Mouse (Mus musculus): ENCODE data around the gene Sypl. TPM values are rescaled to one million over a fixed set of nuclear protein-coding genes. Genes with fewer than 3 reads are reported as not detected.

Gene Sypl
- polyA plus RNA-seq (2015; fragmentation: Nextera tagmentation; extraction: Ambion mirVana), result 162 and 165 TPM in 2 replicates

- Histone ChIP-seq H3K27ac (peak within 1 kb of the TSS; percentile 100), H3K27me3 (replicated peaks) (no peaks in the 10 kb centered on the region), H3K9ac (peak within 1 kb of the TSS; percentile 77), H3K4me1 (peaks cover 8% of the 10 kb centered on the region; the same call in 1 of the 2 replicates), H3K9me3 (no peaks in the 10 kb centered on the region), H3K36me3 (no peaks in the 10 kb centered on the region), H3K4me2 (peak within 1 kb of the TSS; percentile 68), H3K4me3 (replicated peaks) (peak within 1 kb of the TSS; percentile 88)
- under 1% methylated on average over 46 of the region's 52 CpGs for WGBS
- ATAC-seq (ENCODE audit: insufficient read depth, low FRiP score, low read depth), result peak; percentile 99
These were observed at the start of gene Sypl for GRCm38 (mm10) chr12:32953596-32954215. Gene Sypl (plus strand): TSS chr12:32953891.

GRCm38 (mm10) chr12:32909686-32910085, 44.0 kb upstream of the Sypl start:
- H3K9me3 ChIP-seq, result no peaks in the 10 kb centered on the region
- H3K27ac ChIP-seq, result no peak overlapping the region
- H3K4me1 ChIP-seq, result 0 out of 2 replicates have a peak, but pooled peaks cover 4% of the 10 kb centered on the region
- H3K36me3 ChIP-seq, result no peaks in the 10 kb centered on the region
- H3K27me3 ChIP-seq (replicated peaks), result no peaks in the 10 kb centered on the region
- H3K4me2 ChIP-seq, result no peak overlapping the region
- no peak overlapping the region for H3K4me3 ChIP-seq (replicated peaks)
- no peak overlapping the region for H3K9ac ChIP-seq
- 54% methylated on average over 10 of the region's 10 CpGs for WGBS
- ATAC-seq (ENCODE audit: insufficient read depth, low FRiP score, low read depth), result no peak

- Histone ChIP-seq H3K4me1 (0 out of 2 replicates have a peak, but pooled peaks cover 4% of the 10 kb centered on the region), H3K4me2 (peak overlapping the region; percentile 37; the same call in 1 of the 2 replicates), H3K36me3 (no peaks in the 10 kb centered on the region), H3K27me3 (replicated peaks) (no peaks in the 10 kb centered on the region), H3K9me3 (no peaks in the 10 kb centered on the region), H3K9ac (no peak overlapping the region), H3K4me3 (replicated peaks) (no peak overlapping the region), H3K27ac (no peak overlapping the region)
- no peak for ATAC-seq (ENCODE audit: insufficient read depth, low FRiP score, low read depth)
- 11% methylated on average over 11 of the region's 11 CpGs for WGBS
These were observed 43.6 kb upstream of the Sypl start for GRCm38 (mm10) chr12:32910092-32910491.

DNA sequence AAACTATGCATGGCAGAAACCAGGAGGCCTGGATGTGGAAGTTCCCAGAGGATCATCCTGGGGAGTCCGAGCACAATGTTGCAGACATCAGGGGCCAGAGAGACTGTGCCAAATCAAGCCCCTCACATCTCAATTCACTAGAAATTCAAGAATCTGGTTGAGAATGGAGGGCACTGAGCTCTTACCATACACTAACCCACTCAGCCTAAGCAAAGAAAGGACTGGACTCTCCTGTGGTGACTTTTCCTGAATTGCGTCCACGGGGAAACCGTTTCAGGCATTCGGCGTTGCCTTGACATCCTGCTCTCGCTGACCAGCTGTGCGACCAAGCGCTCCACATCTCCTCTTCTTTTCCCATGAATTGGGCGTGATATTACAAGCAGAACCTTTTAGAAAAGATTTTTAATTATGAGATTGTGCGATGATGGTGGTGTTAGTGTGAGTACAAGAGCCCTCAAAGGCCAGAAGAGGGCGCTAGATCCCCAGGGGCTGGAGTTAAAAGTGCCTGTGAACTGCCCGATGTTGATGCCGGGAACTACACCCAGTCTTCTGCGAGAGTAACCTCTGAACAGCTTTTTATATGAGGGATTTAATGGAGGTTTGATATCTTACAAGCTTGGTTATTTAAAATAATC, 43.0 kb upstream of the Sypl start:
- H3K27me3 ChIP-seq (replicated peaks), result no peaks in the 10 kb centered on the region
- no peak for ATAC-seq (ENCODE audit: insufficient read depth, low FRiP score, low read depth)
- no peak overlapping the region for H3K9ac ChIP-seq
- 0 out of 2 replicates have a peak, but pooled peaks cover 4% of the 10 kb centered on the region for H3K4me1 ChIP-seq
- H3K9me3 ChIP-seq, result no peaks in the 10 kb centered on the region
- H3K36me3 ChIP-seq, result no peaks in the 10 kb centered on the region
- 33% methylated on average over 15 of the region's 15 CpGs for WGBS
- no peak overlapping the region for H3K27ac ChIP-seq
- H3K4me2 ChIP-seq, result peak overlapping the region; percentile 37
- no peak overlapping the region for H3K4me3 ChIP-seq (replicated peaks)

DNA sequence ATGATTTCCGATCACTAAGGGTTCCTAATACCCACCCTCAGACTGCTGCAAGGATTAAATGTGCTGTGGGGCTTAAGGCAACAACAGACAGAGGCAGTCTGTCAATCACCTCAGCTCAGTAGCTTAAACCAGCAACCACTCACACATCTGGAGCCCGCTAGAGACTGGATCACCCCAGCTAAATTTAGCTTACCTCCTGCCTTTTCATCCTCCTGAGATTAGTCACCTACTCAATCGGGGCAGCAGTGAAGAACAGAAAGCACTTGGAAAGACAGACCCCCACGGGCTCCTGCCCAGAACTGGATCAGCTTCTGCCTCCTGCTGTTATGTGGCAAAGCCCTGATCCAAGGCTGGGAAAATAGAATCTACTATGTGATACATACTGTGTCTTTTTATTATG, 42.1 kb upstream of the Sypl start:
- 0 out of 2 replicates have a peak, but pooled peaks cover 4% of the 10 kb centered on the region for H3K4me1 ChIP-seq
- no peak for ATAC-seq (ENCODE audit: insufficient read depth, low FRiP score, low read depth)
- H3K4me3 ChIP-seq (replicated peaks), result no peak overlapping the region
- H3K27me3 ChIP-seq (replicated peaks), result no peaks in the 10 kb centered on the region
- WGBS, result 58% methylated on average over 4 of the region's 4 CpGs
- H3K4me2 ChIP-seq, result no peak overlapping the region
- no peak overlapping the region for H3K9ac ChIP-seq
- no peak overlapping the region for H3K27ac ChIP-seq
- H3K9me3 ChIP-seq, result no peaks in the 10 kb centered on the region
- H3K36me3 ChIP-seq, result no peaks in the 10 kb centered on the region

DNA sequence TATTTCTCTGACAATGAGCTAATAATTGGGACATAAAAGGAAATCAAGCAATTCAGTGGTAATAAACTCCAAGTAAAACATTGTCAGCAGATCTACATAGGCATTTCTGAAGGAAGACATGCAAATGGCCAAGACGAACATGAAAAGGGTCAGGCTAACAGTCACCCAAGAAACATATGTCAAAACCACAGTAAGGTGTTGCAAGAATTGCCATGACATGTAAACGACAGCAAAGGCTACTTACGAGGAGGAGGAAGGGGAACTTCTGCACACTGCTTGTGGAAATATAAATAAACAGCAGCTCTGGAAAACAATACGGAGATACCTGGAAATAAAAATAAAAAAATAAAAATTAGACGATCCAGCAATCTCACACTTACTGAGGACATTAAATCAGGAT, 40.9 kb upstream of the Sypl start:
- H3K9ac ChIP-seq, result no peak overlapping the region
- 65% methylated on average over 5 of the region's 5 CpGs for WGBS

DNA sequence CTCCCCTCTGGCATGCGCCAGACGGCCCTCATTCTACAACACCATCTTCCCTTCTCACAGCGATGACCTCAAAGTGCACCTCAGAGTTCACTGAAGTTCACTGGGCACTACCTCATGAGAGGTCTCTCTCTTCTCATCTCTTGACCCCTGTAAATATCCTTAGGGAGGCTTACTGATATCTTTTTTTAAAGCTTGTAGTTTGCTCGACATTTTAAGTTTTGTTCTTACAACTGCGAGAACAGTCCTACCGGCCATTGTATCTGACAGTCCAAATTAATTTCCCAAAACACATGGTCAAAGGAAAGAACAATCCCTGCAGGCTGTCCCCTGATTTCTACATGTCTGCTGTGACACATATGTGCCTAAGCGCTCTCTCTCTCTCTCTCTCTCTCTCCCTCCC, 35.0 kb upstream of the Sypl start:
- ATAC-seq (ENCODE audit: insufficient read depth, low FRiP score, low read depth), result no peak
- Histone ChIP-seq H3K4me3 (replicated peaks) (no peak overlapping the region), H3K9ac (no peak overlapping the region), H3K27me3 (replicated peaks) (no peaks in the 10 kb centered on the region), H3K9me3 (no peaks in the 10 kb centered on the region), H3K4me2 (no peak overlapping the region), H3K27ac (no peak overlapping the region), H3K4me1 (no peaks in the 10 kb centered on the region), H3K36me3 (no peaks in the 10 kb centered on the region)
- WGBS, result 72% methylated on average over 7 of the region's 7 CpGs

More for the DNA sequence above, 40.9 kb upstream of the Sypl start:
- H3K27me3 ChIP-seq (replicated peaks), result no peaks in the 10 kb centered on the region
- no peak overlapping the region for H3K4me3 ChIP-seq (replicated peaks)
- no peaks in the 10 kb centered on the region for H3K36me3 ChIP-seq
- H3K27ac ChIP-seq, result no peak overlapping the region
- H3K4me2 ChIP-seq, result no peak overlapping the region
- H3K4me1 ChIP-seq, result 0 out of 2 replicates have a peak, but pooled peaks cover 4% of the 10 kb centered on the region
- no peak for ATAC-seq (ENCODE audit: insufficient read depth, low FRiP score, low read depth)
- H3K9me3 ChIP-seq, result no peaks in the 10 kb centered on the region

DNA sequence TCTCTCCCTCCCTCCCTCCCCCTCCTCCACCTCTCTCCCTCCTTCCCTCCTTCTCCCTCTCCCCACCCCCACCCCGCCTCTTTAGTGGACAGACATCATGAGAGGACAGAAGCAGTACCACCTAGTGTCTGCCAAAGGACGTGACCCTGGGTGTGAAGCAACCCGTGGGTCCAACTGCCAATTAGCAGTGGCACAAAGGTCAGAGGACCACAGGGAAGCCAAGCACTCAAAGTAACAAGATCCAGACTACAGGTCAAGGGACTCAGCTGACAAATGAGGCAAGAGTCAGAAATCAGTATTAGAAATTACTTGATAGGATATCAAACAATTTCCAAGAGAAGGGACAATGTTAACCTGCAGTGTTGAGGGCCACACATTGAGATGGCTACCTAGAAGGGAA, 34.6 kb upstream of the Sypl start:
- H3K9ac ChIP-seq, result no peak overlapping the region
- no peaks in the 10 kb centered on the region for H3K9me3 ChIP-seq
- no peaks in the 10 kb centered on the region for H3K36me3 ChIP-seq
- no peaks in the 10 kb centered on the region for H3K27me3 ChIP-seq (replicated peaks)
- H3K4me2 ChIP-seq, result no peak overlapping the region
- H3K4me1 ChIP-seq, result no peaks in the 10 kb centered on the region
- no peak overlapping the region for H3K27ac ChIP-seq
- no peak for ATAC-seq (ENCODE audit: insufficient read depth, low FRiP score, low read depth)
- WGBS, result 44% methylated on average over 3 of the region's 3 CpGs
- H3K4me3 ChIP-seq (replicated peaks), result no peak overlapping the region

DNA sequence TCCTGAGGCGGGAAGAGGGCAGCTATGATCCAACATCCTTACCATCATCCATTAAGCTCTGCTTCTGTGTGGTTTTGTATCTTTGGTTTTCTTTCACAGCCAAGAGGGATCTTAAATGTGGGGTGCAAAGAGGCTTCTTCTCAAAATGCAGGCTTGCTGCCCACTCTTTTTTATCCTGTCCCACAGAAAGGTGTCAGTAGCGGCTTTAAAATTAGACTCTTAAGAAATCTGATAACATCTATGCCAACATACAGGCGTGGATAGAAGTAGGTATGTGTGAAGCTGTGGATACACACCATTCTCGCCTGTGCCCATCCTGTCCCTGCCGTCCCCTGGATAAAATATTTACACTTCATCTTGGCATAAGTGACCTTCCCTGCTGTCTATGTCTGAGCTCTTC, 34.2 kb upstream of the Sypl start:
- 72% methylated on average over 5 of the region's 5 CpGs for WGBS

DNA sequence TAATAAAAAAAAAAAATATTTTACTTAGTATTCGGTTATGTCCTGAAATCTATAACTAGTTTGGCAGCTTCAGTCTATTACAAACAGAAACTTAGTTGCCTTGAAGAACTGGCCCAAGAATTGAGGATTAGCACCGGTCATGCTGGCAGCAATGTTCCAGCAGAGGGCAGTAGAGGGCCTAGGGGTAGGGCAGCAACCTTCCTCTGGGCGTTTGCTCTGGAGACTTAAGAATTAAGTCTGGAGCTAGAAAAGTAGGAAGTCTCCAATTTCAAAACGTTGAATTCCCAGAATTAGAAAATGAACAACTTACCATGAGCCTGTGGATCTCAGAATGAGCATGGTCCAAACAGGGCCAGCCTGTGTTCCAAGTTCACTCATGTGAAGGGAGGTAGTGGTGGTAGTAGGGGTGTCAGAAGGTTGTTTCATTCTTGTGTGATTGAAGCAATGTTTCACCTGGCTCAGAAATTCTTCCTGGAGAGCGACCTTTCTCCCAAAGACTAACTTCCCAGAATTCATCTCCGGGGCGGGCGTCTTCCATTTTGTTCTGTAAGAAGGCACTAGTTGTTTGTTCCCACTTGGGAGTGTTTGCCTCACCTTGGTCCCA, 33.4 kb upstream of the Sypl start:
- whole genome bisulfite sequencing, result 63% methylated on average over 8 of the region's 8 CpGs
- H3K4me2 ChIP-seq, result no peak overlapping the region
- H3K27ac ChIP-seq, result no peak overlapping the region
- H3K9ac ChIP-seq, result no peak overlapping the region
- no peaks in the 10 kb centered on the region for H3K4me1 ChIP-seq
- H3K36me3 ChIP-seq, result no peaks in the 10 kb centered on the region
- no peak overlapping the region for H3K4me3 ChIP-seq (replicated peaks)
- ATAC-seq (ENCODE audit: insufficient read depth, low FRiP score, low read depth), result no peak
- no peaks in the 10 kb centered on the region for H3K9me3 ChIP-seq
- H3K27me3 ChIP-seq (replicated peaks), result no peaks in the 10 kb centered on the region

More for the DNA sequence above, 34.2 kb upstream of the Sypl start:
- Histone ChIP-seq H3K4me1 (no peaks in the 10 kb centered on the region), H3K36me3 (no peaks in the 10 kb centered on the region), H3K4me2 (no peak overlapping the region), H3K4me3 (replicated peaks) (no peak overlapping the region), H3K27ac (no peak overlapping the region), H3K27me3 (replicated peaks) (no peaks in the 10 kb centered on the region), H3K9ac (no peak overlapping the region), H3K9me3 (no peaks in the 10 kb centered on the region)
- no peak for ATAC-seq (ENCODE audit: insufficient read depth, low FRiP score, low read depth)

- no peak for ATAC-seq (ENCODE audit: insufficient read depth, low FRiP score, low read depth)
These were observed 32.6 kb upstream of the Sypl start for GRCm38 (mm10) chr12:32921071-32921470.

GRCm38 (mm10) chr12:32921532-32922131, 32.1 kb upstream of the Sypl start:
- Histone ChIP-seq H3K27me3 (replicated peaks) (no peaks in the 10 kb centered on the region), H3K36me3 (no peaks in the 10 kb centered on the region), H3K9ac (no peak overlapping the region), H3K4me1 (0 out of 2 replicates have a peak, but pooled peaks cover 6% of the 10 kb centered on the region), H3K9me3 (no peaks in the 10 kb centered on the region), H3K4me3 (replicated peaks) (no peak overlapping the region), H3K27ac (no peak overlapping the region), H3K4me2 (no peak overlapping the region)
- 91% methylated on average over 7 of the region's 7 CpGs for WGBS
- ATAC-seq (ENCODE audit: insufficient read depth, low FRiP score, low read depth), result no peak

More at GRCm38 (mm10) chr12:32921071-32921470, 32.6 kb upstream of the Sypl start:
- 82% methylated on average over 4 of the region's 4 CpGs for WGBS
- no peak overlapping the region for H3K9ac ChIP-seq
- H3K9me3 ChIP-seq, result no peaks in the 10 kb centered on the region
- no peaks in the 10 kb centered on the region for H3K27me3 ChIP-seq (replicated peaks)
- 0 out of 2 replicates have a peak, but pooled peaks cover 3% of the 10 kb centered on the region for H3K4me1 ChIP-seq
- H3K36me3 ChIP-seq, result no peaks in the 10 kb centered on the region
- H3K27ac ChIP-seq, result no peak overlapping the region
- H3K4me3 ChIP-seq (replicated peaks), result no peak overlapping the region
- H3K4me2 ChIP-seq, result no peak overlapping the region

Measured in stomach, embryonic 15.5 days (tissue).